Mouse (Mus musculus): ENCODE measurements around the gene 2210017I01Rik. TPM values are rescaled to one million over a fixed set of nuclear protein-coding genes. Genes with fewer than 3 reads are reported as not detected.

The 2210017I01Rik gene
- polyA plus RNA-seq, 1 experiment from 2014 or later = not detected

Other genes starting within 250 kb of the 2210017I01Rik start
- not detected in 2 replicates for gene Sprr2f, start 242.3 kb downstream of the 2210017I01Rik start, polyA plus RNA-seq (2015; fragmentation: Nextera tagmentation; extraction: Ambion mirVana)
- 1.2 and 4.9 TPM in 2 replicates for gene Sprr2h, start 221.8 kb downstream of the 2210017I01Rik start, polyA plus RNA-seq (2015; fragmentation: Nextera tagmentation; extraction: Ambion mirVana)
- not detected in 2 replicates for gene Sprr2i, start 199.5 kb downstream of the 2210017I01Rik start, polyA plus RNA-seq (2015; fragmentation: Nextera tagmentation; extraction: Ambion mirVana)
- 0.46 TPM in 1 of 2 replicates, not detected in the other for gene Sprr2j-ps, start 189.4 kb downstream of the 2210017I01Rik start, polyA plus RNA-seq (2015; fragmentation: Nextera tagmentation; extraction: Ambion mirVana)
- gene Gm9774, start 178.1 kb downstream of the 2210017I01Rik start, polyA plus RNA-seq (2015; fragmentation: Nextera tagmentation; extraction: Ambion mirVana) = 11.5 and 14.4 TPM in 2 replicates
- gene Sprr2k, start 174.9 kb downstream of the 2210017I01Rik start, polyA plus RNA-seq (2015; fragmentation: Nextera tagmentation; extraction: Ambion mirVana) = 1.00 and 1.5 TPM in 2 replicates
- 132 and 137 TPM in 2 replicates for gene Sprr1b, start 168.7 kb downstream of the 2210017I01Rik start, polyA plus RNA-seq (2015; fragmentation: Nextera tagmentation; extraction: Ambion mirVana)
- gene Sprr3, start 148.8 kb downstream of the 2210017I01Rik start, polyA plus RNA-seq (2015; fragmentation: Nextera tagmentation; extraction: Ambion mirVana) = 8.4 and 15.5 TPM in 2 replicates
- gene Sprr1a, start 121.6 kb downstream of the 2210017I01Rik start, polyA plus RNA-seq (2015; fragmentation: Nextera tagmentation; extraction: Ambion mirVana) = 152 and 183 TPM in 2 replicates
- not detected in 2 replicates for gene Sprr4, start 107.0 kb downstream of the 2210017I01Rik start, polyA plus RNA-seq (2015; fragmentation: Nextera tagmentation; extraction: Ambion mirVana)
- gene 2310046K23Rik, start 73.0 kb downstream of the 2210017I01Rik start, polyA plus RNA-seq (2015; fragmentation: Nextera tagmentation; extraction: Ambion mirVana) = 7.9 and 9.3 TPM in 2 replicates
- 19.2 and 25.9 TPM in 2 replicates for gene Ivl, start 33.8 kb downstream of the 2210017I01Rik start, polyA plus RNA-seq (2015; fragmentation: Nextera tagmentation; extraction: Ambion mirVana)
- not detected in 2 replicates for gene Smcp, start 18.5 kb downstream of the 2210017I01Rik start, polyA plus RNA-seq (2015; fragmentation: Nextera tagmentation; extraction: Ambion mirVana)
- gene Lce6a, start 14.2 kb upstream of the 2210017I01Rik start, polyA plus RNA-seq (2015; fragmentation: Nextera tagmentation; extraction: Ambion mirVana) = 7.3 and 8.9 TPM in 2 replicates
- gene Lce1a1, start 40.8 kb upstream of the 2210017I01Rik start, polyA plus RNA-seq (2015; fragmentation: Nextera tagmentation; extraction: Ambion mirVana) = 1.5 and 9.5 TPM in 2 replicates
- 0.33 and 1.3 TPM in 2 replicates for gene Lce1b, start 49.4 kb upstream of the 2210017I01Rik start, polyA plus RNA-seq (2015; fragmentation: Nextera tagmentation; extraction: Ambion mirVana)
- gene Lce1a2, start 62.8 kb upstream of the 2210017I01Rik start, polyA plus RNA-seq (2015; fragmentation: Nextera tagmentation; extraction: Ambion mirVana) = 3.2 and 14.9 TPM in 2 replicates
- 2.9 and 15.4 TPM in 2 replicates for gene Lce1c, start 71.8 kb upstream of the 2210017I01Rik start, polyA plus RNA-seq (2015; fragmentation: Nextera tagmentation; extraction: Ambion mirVana)
- gene Lce1d, start 79.7 kb upstream of the 2210017I01Rik start, polyA plus RNA-seq (2015; fragmentation: Nextera tagmentation; extraction: Ambion mirVana) = 0.77 and 2.2 TPM in 2 replicates
- gene Lce1e, start 101.6 kb upstream of the 2210017I01Rik start, polyA plus RNA-seq (2015; fragmentation: Nextera tagmentation; extraction: Ambion mirVana) = 0.84 and 3.9 TPM in 2 replicates
- gene Lce1f, start 112.9 kb upstream of the 2210017I01Rik start, polyA plus RNA-seq (2015; fragmentation: Nextera tagmentation; extraction: Ambion mirVana) = 1.5 and 5.1 TPM in 2 replicates
- not detected in 2 replicates for gene Gm38119, start 131.6 kb upstream of the 2210017I01Rik start, polyA plus RNA-seq (2015; fragmentation: Nextera tagmentation; extraction: Ambion mirVana)
- 0.97 and 2.9 TPM in 2 replicates for gene Lce1g, start 144.8 kb upstream of the 2210017I01Rik start, polyA plus RNA-seq (2015; fragmentation: Nextera tagmentation; extraction: Ambion mirVana)
- 0.73 and 2.0 TPM in 2 replicates for gene Lce1h, start 157.6 kb upstream of the 2210017I01Rik start, polyA plus RNA-seq (2015; fragmentation: Nextera tagmentation; extraction: Ambion mirVana)
- 2.0 and 6.3 TPM in 2 replicates for gene Lce1i, start 171.4 kb upstream of the 2210017I01Rik start, polyA plus RNA-seq (2015; fragmentation: Nextera tagmentation; extraction: Ambion mirVana)
- 0.91 and 1.7 TPM in 2 replicates for gene Lce1j, start 183.0 kb upstream of the 2210017I01Rik start, polyA plus RNA-seq (2015; fragmentation: Nextera tagmentation; extraction: Ambion mirVana)
- 1.3 TPM in 1 of 2 replicates, not detected in the other for gene Lce1k, start 200.4 kb upstream of the 2210017I01Rik start, polyA plus RNA-seq (2015; fragmentation: Nextera tagmentation; extraction: Ambion mirVana)
- gene Kprp, start 219.8 kb upstream of the 2210017I01Rik start, polyA plus RNA-seq (2015; fragmentation: Nextera tagmentation; extraction: Ambion mirVana) = 1.2 and 5.7 TPM in 2 replicates
- gene Lce1l, start 243.8 kb upstream of the 2210017I01Rik start, polyA plus RNA-seq (2015; fragmentation: Nextera tagmentation; extraction: Ambion mirVana) = 1.8 and 5.4 TPM in 2 replicates